Mouse (Mus musculus) heart, embryonic 16.5 days (tissue): ENCODE results near the gene Rag1. TPM values are rescaled to one million over a fixed set of nuclear protein-coding genes. Genes with fewer than 3 reads are reported as not detected.

Experiments used
- polyA plus RNA-seq: library from polyadenylated mRNA; unstranded; fragments of >200 nt; fragmentation: Nextera tagmentation; extraction: Ambion mirVana; gene quantifications from 2 replicates; pipeline ENCODE4 v1.2.1, GENCODE M21; 2015

Rag1 gene
- polyA plus RNA-seq, 1 experiment from 2014 or later, result 15.8 TPM

Other genes starting within 250 kb of the Rag1 start
- 3.8 and 13.2 TPM in 2 replicates for gene Rag2, start 24.8 kb downstream of the Rag1 start, polyA plus RNA-seq
- 60.3 and 63.3 TPM in 2 replicates for gene B230118H07Rik, start within 50 bp of the Rag1 start, polyA plus RNA-seq
- gene Traf6, start 28.9 kb upstream of the Rag1 start, polyA plus RNA-seq, result 5.8 and 6.2 TPM in 2 replicates
- gene Prr5l, start 233.5 kb upstream of the Rag1 start, polyA plus RNA-seq, result 6.2 and 9.4 TPM in 2 replicates
- 51.8 and 54.0 TPM in 2 replicates for gene Commd9, start 236.7 kb upstream of the Rag1 start, polyA plus RNA-seq